Mouse (Mus musculus) limb, embryonic 10.5 days (tissue): ENCODE measurements around the gene Slc16a9. TPM values are rescaled to one million over a fixed set of nuclear protein-coding genes. Genes with fewer than 3 reads are reported as not detected.

Experiments
- DNase-seq: peaks from one replicate; pipeline ENCODE4 v3.0.0-alpha.2; 2017; ENCODE audit warnings: low spot score
- H3K27ac ChIP-seq: fragments of 300-500 bp; sonication (generic); 2 replicates; pipeline ENCODE4 v1.5.1; 2016; ENCODE audit warnings: mild to moderate bottlenecking
- H3K27me3 ChIP-seq: fragments of 300-500 bp; sonication (generic); 2 replicates; pipeline ENCODE4 v1.6.1; 2016; ENCODE audit warnings: low read depth, mild to moderate bottlenecking; ENCODE audit not compliant: poor library complexity, severe bottlenecking
- H3K36me3 ChIP-seq: fragments of 300-500 bp; sonication (generic); 2 replicates; pipeline ENCODE4 v1.6.1; 2016; ENCODE audit warnings: mild to moderate bottlenecking, moderate library complexity
- H3K4me1 ChIP-seq: fragments of 300-500 bp; sonication (generic); 2 replicates; pipeline ENCODE4 v1.6.1; 2016
- H3K4me3 ChIP-seq: fragments of 300-500 bp; sonication (generic); 2 replicates; pipeline ENCODE4 v1.5.1; 2016; ENCODE audit warnings: mild to moderate bottlenecking, moderate library complexity
- H3K9me3 ChIP-seq: fragments of 300-500 bp; sonication (generic); replicated peaks from 2 replicates; pipeline ENCODE4 v1.6.1; 2016; ENCODE audit warnings: mild to moderate bottlenecking
- WGBS: fragments of 180-500 bp; shearing (Covaris S2); methylation state at CpG from one replicate; pipeline ENCODE4 v1.1.7; 2016; 5-methylcytosine and 5-hydroxymethylcytosine counted together
- polyA plus RNA-seq: library from polyadenylated mRNA; unstranded; fragments of >200 nt; fragmentation: Nextera tagmentation; extraction: Ambion mirVana; gene quantifications from 2 replicates; pipeline ENCODE4 v1.2.1, GENCODE M21; 2016

The Slc16a9 gene
- 0.14 and 0.28 TPM in 2 replicates for polyA plus RNA-seq

DNA sequence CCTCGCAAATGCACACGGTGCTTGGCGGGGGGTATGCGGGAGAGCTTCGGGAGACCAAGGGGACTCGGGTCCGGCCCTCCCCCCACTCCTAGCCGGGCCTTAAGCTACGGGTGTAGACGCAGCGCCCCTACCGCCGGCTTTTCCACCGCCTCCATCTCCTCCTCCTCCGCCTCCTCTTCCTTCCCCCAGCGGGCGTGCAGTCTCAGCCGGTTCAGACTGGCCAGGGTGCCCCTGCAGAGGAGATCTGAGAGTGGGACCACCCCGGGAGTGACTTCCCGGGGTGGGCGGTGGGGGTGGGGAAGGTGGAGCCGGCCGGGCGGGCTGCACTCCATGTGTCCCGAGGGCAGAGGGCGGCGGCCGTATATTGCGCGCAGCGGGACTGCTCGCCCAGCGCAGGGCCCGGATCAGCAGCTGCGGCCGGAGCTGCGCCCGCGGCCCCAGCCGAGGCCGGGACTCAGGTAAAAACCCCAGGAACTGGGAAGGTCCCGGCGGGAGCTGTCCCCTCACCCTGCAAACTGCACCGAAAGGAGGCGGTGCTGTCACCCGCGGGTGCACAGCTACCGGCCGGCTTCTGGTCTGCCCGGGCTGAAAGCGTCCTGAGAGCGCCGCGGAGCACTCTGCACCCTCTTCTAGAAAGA lies at the start of gene Slc16a9:
TSS of gene Slc16a9 (plus strand) at position 180 of the 638 bp plus-strand sequence.
- Histone ChIP-seq H3K36me3 (no peaks in the 10 kb centered on the region), H3K27me3 (peaks cover 57% of the 10 kb centered on the region), H3K4me3 (peak within 1 kb of the TSS; percentile 73), H3K9me3 (no peaks in the 10 kb centered on the region), H3K27ac (peak within 1 kb of the TSS; percentile 82), H3K4me1 (peaks cover 21% of the 10 kb centered on the region)
- peak; percentile 84 for DNase-seq
- under 1% methylated on average over 54 of the region's 54 CpGs for WGBS

DNA sequence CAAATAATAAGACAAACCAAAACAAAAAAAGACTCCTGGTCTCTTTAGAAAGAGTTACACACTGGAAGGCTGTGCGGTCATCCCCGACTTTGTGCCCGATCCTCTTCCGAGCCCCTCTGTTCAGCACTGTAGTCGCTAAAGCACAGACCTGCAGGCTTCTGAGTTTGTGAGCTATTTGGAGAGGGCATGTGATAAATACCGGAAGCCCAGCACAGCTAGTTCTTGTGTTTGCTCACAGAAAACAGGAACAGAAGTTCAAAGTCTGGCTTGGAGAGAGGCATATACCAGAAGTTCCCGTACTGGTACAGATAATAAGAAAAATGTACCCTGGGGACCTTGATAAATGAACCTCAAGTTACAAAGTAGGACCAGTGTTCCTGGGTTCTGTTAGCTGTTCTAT lies 49.6 kb upstream of the Slc16a9 start:
- Histone ChIP-seq H3K27me3 (no peaks in the 10 kb centered on the region), H3K27ac (peak overlapping the region; percentile 46), H3K9me3 (no peaks in the 10 kb centered on the region), H3K36me3 (peaks cover 29% of the 10 kb centered on the region), H3K4me1 (peaks cover 17% of the 10 kb centered on the region), H3K4me3 (no peak overlapping the region)
- no peak for DNase-seq
- 77% methylated on average over 7 of the region's 7 CpGs for WGBS

DNA sequence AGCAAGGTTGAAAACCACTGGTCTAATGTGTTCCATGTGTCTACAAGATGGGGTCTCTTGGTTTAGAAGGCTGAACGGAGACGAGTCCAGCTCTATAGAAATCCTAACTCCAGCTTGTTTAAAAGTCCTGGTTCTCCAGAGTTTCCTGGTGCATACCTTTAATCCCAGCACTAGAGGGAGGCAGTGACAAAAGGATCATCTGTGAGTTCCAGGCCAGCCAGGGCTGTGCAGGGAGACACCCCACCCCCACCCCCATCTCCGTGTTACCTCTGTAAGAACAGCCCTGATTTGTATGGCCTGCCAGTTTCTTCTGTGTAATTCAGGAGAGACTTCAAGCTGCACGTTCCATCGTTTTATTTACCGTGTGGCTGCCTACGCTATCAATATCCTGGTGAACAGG lies 49.1 kb upstream of the Slc16a9 start:
- peaks cover 17% of the 10 kb centered on the region for H3K4me1 ChIP-seq
- no peaks in the 10 kb centered on the region for H3K27me3 ChIP-seq
- no peaks in the 10 kb centered on the region for H3K9me3 ChIP-seq
- DNase-seq = peak; percentile 41
- H3K27ac ChIP-seq = peak overlapping the region; percentile 46; the same call in 1 of the 2 replicates
- H3K36me3 ChIP-seq = peaks cover 25% of the 10 kb centered on the region
- 52% methylated on average over 7 of the region's 7 CpGs for WGBS
- no peak overlapping the region for H3K4me3 ChIP-seq

DNA sequence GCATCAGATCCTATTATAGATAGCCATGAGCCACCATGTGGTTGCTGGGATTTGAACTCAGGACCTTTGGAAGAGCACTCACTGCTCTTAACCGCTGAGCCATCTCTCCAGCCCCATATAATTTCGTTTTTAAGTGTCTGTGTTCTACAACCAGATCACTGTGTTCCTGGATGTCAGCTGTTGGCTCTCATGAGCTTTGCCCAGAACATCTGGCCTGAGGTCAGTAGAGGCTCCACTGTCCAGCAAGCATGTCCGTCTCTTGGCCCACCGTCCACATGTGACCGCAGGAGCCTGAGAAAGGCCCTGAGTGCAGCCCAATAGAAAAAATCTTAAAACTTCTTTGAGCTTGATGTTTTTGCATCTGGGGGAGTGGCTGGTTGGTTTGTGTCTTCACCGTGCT lies 48.2 kb upstream of the Slc16a9 start:
- H3K27ac ChIP-seq = no peak overlapping the region
- peaks cover 17% of the 10 kb centered on the region for H3K36me3 ChIP-seq
- 91% methylated on average over 6 of the region's 6 CpGs for whole genome bisulfite sequencing
- H3K4me1 ChIP-seq = peaks cover 17% of the 10 kb centered on the region
- H3K9me3 ChIP-seq = no peaks in the 10 kb centered on the region
- no peaks in the 10 kb centered on the region for H3K27me3 ChIP-seq
- DNase-seq = no peak
- H3K4me3 ChIP-seq = no peak overlapping the region

DNA sequence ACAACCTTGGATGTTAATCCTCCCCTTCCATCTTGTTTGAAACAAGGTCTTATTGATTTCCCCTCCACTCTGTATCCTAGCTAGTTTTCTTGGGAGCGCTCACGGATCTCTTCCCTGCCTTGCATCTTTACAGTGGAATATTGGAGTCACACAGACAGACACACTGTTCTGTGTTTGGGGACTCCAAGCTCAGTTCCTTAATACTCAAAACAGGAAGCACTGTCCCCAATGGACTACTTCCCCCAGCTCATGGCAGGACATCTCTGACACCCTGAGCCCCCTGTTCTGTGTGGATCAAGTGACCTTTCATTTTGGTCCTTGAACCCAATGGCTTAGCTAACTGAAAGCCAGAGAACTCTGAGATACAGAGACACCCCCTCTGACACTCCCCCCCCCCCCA lies 47.3 kb upstream of the Slc16a9 start:
- H3K4me3 ChIP-seq = no peak overlapping the region
- no peak for DNase-seq
- H3K27me3 ChIP-seq = no peaks in the 10 kb centered on the region
- 97% methylated on average over 2 of the region's 2 CpGs for WGBS
- no peak overlapping the region for H3K27ac ChIP-seq
- H3K4me1 ChIP-seq = peaks cover 17% of the 10 kb centered on the region
- H3K9me3 ChIP-seq = no peaks in the 10 kb centered on the region
- H3K36me3 ChIP-seq = peaks cover 12% of the 10 kb centered on the region

DNA sequence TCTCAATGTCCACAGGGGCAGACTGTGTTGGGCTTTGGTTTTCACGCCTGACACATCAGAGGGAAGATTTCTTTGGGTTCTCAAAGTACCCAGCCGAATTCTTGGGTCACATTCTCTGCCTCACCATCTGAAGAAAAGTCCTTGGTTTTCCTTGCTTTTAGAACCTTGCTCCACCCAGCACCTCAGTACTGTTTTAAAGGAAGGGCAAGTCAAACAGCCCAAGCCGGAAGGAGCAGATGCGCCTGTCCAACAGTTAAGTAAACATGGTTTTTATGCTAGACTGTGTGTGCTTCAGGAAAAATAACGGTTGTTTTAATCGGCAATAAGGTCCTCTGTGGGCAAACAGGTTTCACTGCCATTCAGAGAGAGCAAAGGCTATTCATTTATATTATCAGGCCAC lies 46.9 kb upstream of the Slc16a9 start:
- Histone ChIP-seq H3K4me1 (peaks cover 17% of the 10 kb centered on the region), H3K27ac (no peak overlapping the region), H3K4me3 (no peak overlapping the region), H3K36me3 (peaks cover 8% of the 10 kb centered on the region), H3K27me3 (no peaks in the 10 kb centered on the region), H3K9me3 (no peaks in the 10 kb centered on the region)
- WGBS = 78% methylated on average over 6 of the region's 6 CpGs
- no peak for DNase-seq

DNA sequence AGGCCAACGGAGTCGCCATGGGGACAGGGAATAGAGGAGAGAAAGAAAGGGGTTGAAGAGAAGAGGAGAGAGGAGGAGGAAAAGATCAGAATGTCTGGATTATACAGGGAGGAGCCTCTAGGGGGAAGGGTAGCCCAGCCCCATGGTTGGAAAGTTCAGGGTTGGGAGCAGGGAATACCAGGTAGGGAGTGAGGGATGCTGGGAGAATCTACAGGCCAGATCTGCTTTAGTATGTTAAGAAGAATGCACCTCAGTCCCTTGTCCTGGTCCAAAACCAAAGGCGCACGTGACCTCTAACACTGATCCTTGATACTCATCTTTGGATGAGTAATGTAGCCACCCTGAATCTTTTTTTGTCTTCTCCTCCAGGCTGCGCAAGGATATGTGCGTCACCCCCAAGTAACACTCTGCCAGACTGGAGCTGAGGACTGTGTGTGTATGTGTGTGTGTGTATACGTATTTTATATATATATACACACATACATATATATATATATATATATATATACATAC lies 45.9 kb upstream of the Slc16a9 start:
- Histone ChIP-seq H3K9me3 (no peaks in the 10 kb centered on the region), H3K4me3 (no peak overlapping the region), H3K4me1 (peaks cover 18% of the 10 kb centered on the region), H3K36me3 (0 out of 2 replicates have a peak, but pooled peaks cover 2% of the 10 kb centered on the region), H3K27ac (no peak overlapping the region), H3K27me3 (no peaks in the 10 kb centered on the region)
- DNase-seq = no peak
- 94% methylated on average over 7 of the region's 7 CpGs for WGBS

DNA sequence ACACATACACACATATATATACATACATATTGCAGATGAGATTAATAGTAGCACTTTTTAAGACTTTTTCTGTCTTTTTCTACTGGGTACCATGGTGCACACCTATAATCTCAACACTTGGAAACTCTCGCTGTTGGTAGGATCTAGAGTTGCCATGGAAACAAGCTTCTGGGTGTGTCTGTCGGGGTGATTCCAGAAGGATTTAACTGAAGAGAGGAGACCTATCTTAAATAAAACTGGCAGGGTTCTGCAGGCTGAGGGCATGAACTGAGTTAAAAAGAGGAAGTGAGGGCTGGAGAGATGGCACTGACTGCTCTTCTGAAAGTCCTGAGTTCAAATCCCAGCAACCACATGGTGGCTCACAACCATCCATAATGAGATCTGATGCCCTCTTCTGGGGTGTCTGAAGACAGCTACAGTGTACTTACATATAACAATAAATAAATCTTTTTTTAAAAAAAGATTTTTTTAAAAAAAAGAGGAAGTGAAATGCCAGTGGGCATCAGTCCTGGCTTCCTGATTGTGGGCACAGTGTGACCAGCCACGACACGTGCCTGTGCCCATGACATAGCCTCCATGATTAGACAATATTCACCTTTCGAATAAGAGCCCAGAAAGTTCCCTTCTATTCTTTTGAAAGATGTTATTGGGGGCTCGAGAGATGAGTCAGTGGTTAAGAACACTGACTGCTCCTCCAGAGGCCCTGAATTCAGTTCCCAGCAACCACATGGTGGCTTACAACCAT lies 45.3 kb upstream of the Slc16a9 start:
- no peak overlapping the region for H3K27ac ChIP-seq
- 91% methylated on average over 6 of the region's 6 CpGs for WGBS
- H3K4me1 ChIP-seq = peaks cover 19% of the 10 kb centered on the region
- H3K4me3 ChIP-seq = no peak overlapping the region
- no peaks in the 10 kb centered on the region for H3K36me3 ChIP-seq
- no peaks in the 10 kb centered on the region for H3K9me3 ChIP-seq
- H3K27me3 ChIP-seq = no peaks in the 10 kb centered on the region
- no peak for DNase-seq

DNA sequence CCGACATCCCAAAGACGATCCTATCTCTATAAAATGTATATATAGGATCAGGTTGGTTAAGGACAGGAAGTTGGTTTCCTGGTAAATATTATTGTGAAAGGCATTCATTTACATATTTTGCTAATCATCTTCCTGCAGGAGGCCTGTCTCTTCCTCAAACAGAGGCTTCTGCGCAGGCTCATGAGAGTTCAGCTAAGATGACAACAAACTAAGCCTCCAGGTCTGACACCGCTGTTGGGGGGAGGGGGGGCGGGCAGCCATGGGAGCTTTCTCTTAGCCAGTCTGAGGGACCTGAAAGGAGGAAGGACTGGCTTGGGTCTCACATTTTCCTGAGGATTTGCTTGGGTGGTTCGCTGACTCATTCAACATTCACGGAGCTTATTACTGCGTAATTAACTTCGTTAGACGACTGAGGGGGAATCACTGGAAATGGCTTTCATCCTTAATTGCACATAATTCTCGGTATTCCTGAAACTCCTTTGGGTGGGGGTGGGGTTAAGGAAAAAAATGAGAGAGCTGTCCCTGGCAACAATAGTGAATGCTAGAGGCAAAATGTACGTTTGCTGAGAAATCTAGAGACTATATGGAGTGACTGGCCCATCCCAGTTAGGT lies 43.9 kb upstream of the Slc16a9 start:
- H3K27me3 ChIP-seq = no peaks in the 10 kb centered on the region
- H3K36me3 ChIP-seq = no peaks in the 10 kb centered on the region
- H3K4me3 ChIP-seq = no peak overlapping the region
- H3K9me3 ChIP-seq = no peaks in the 10 kb centered on the region
- H3K27ac ChIP-seq = no peak overlapping the region
- peaks cover 16% of the 10 kb centered on the region for H3K4me1 ChIP-seq
- WGBS = 72% methylated on average over 12 of the region's 12 CpGs
- DNase-seq = no peak

DNA sequence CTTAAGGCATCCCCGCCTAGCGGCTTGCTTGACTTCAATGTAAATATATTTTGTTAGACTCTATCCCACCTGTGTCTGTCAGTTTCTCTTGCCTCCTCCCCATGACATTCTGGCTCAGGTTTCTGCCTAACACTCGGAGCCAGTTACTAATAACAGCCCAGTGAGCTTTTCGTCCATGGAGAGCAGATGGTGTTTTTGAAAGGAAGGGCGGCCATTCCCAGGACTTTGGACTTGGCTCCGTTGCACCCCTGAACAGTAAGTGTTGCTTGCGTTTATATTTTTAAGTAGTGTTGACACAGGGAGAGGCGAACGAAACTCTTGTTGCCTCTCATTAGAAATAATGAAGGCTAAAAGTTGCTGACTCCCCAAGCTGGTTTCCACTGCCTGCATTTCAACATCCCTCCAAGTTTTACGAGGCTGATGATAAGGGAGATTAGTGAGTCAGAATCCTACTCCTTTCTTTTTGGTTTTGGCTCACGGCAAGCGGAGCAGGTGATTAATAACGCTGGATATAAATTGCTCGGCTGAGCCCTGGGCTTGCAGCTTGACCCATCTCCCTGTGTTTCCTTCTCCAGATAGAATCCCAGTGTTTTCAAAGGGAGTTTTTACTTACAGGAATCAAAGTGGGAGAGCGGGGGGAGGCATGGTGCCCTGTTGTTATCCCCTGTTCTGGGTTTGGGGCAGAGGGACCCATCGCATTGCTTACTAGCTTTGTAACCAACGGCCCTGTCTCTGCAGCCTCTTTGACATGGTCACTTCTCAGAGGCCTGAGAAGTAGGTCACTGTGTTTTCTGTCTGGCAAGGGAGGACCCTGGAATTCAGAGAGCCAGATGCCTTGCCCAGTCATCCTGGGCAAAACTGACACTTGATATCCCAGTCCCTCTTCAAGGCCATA lies 40.1 kb upstream of the Slc16a9 start, which contains the start of gene Mrln:
TSS of gene Mrln (plus strand) at position 160 of the 895 bp plus-strand sequence.
- Histone ChIP-seq H3K9me3 (no peaks in the 10 kb centered on the region), H3K36me3 (no peaks in the 10 kb centered on the region), H3K4me1 (peaks cover 14% of the 10 kb centered on the region), H3K27ac (peak within 1 kb of the TSS; percentile 43; the same call in 1 of the 2 replicates), H3K4me3 (no peak within 1 kb of the TSS), H3K27me3 (no peaks in the 10 kb centered on the region)
- 57% methylated on average over 17 of the region's 17 CpGs for WGBS
- no peak for DNase-seq

DNA sequence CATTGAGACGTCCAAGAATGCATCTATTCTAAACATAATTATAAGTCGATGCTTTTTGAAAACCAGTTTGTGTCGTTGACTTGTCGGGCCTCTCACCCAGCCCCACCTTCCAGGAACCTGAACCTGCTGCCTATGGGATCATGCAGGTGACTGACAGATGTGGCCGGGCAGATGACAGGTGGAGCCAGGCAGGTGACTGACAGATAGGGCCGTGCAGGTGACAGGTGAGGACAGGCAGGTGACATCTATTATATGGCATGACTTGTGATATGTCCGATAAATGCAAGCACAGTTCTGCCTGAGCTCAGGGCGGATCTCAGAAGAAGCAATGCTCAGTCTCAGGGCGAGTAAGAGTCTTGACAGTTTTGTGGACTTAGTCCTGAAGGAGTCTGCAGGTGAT lies 33.6 kb upstream of the Slc16a9 start:
- 87% methylated on average over 9 of the region's 9 CpGs for WGBS
- Histone ChIP-seq H3K9me3 (no peaks in the 10 kb centered on the region), H3K4me1 (no peaks in the 10 kb centered on the region), H3K27me3 (no peaks in the 10 kb centered on the region), H3K36me3 (no peaks in the 10 kb centered on the region), H3K27ac (no peak overlapping the region), H3K4me3 (no peak overlapping the region)
- DNase-seq = no peak

DNA sequence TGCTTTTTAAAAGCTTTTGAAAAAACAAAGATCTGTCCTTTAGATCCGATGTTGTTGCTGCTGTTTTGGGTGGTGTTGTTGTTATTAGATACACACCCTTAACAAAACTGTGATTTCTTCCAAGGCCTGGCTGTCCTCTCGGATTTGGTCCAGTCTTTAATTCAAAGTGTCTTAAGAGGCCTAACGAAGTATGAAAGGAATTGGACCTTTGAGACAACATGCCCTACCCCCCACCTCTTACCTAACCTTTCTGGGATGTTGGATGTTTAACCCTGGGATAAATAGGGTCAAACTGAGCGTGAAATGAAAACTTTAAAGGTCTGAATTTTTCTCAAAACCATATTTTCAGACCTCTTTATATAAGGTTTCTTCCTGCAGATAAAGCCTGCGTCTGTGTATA lies 23.9 kb upstream of the Slc16a9 start:
- Histone ChIP-seq H3K27ac (no peak overlapping the region), H3K4me1 (no peaks in the 10 kb centered on the region), H3K27me3 (no peaks in the 10 kb centered on the region), H3K36me3 (no peaks in the 10 kb centered on the region), H3K4me3 (no peak overlapping the region), H3K9me3 (no peaks in the 10 kb centered on the region)
- 77% methylated on average over 5 of the region's 5 CpGs for WGBS
- DNase-seq = no peak
